Mouse (Mus musculus): ENCODE results near the gene Hist1h1e.
"Not testable (repeated sequence)": the region's sequence is repeated elsewhere in the genome, so short reads cannot be mapped to it uniquely, and the experiment has no call there.

- not testable (repeated sequence) for TF ChIP-seq CTCF (IDR thresholded peaks at IDR 0.05; ENCODE audit: low read depth, low read length); GATA1 (IDR thresholded peaks at IDR 0.05; ENCODE audit: borderline replicate concordance, low read length); TAL1 (conservative IDR thresholded peaks at IDR 0.05; ENCODE audit: low read depth, low read length); GATA2 (IDR thresholded peaks at IDR 0.05; ENCODE audit: borderline replicate concordance, low read depth, low read length)
- peak; percentile 95; the same call in 1 of the 2 replicates for TF ChIP-seq POLR2AphosphoS5 (IDR thresholded peaks at IDR 0.05; ENCODE audit: insufficient replicate concordance, low read depth, low read length)
Observed at GRCm38 (mm10) chr13:23571504-23572217, 50.7 kb downstream of the Hist1h1e start.

All from G1E (cell line).